Mouse (Mus musculus): ENCODE data around the gene Ahcyl2. TPM values are rescaled to one million over a fixed set of nuclear protein-coding genes. Genes with fewer than 3 reads are reported as not detected.

Ahcyl2 gene
- polyA plus RNA-seq, 1 experiment from 2014 or later: 18.0 TPM

- Histone ChIP-seq H3K4me1 (no peaks in the 10 kb centered on the region), H3K9me3 (no peaks in the 10 kb centered on the region), H3K36me3 (no peaks in the 10 kb centered on the region), H3K9ac (replicated peaks) (no peak overlapping the region), H3K4me2 (replicated peaks) (no peak overlapping the region), H3K27me3 (no peaks in the 10 kb centered on the region), H3K4me3 (no peak overlapping the region), H3K27ac (replicated peaks) (no peak overlapping the region)
- WGBS: 87% methylated on average over 6 of the region's 6 CpGs
- ATAC-seq (ENCODE audit: low FRiP score, low read depth): no peak
Measured at GRCm38 (mm10) chr6:29930665-29931064, 162.9 kb downstream of the Ahcyl2 start.

GRCm38 (mm10) chr6:29931181-29931580 lies 163.4 kb downstream of the Ahcyl2 start:
- ATAC-seq (ENCODE audit: low FRiP score, low read depth): no peak
- no peaks in the 10 kb centered on the region for H3K36me3 ChIP-seq
- H3K27ac ChIP-seq (replicated peaks): no peak overlapping the region
- H3K4me2 ChIP-seq (replicated peaks): no peak overlapping the region
- H3K27me3 ChIP-seq: no peaks in the 10 kb centered on the region
- no peak overlapping the region for H3K4me3 ChIP-seq
- H3K4me1 ChIP-seq: no peaks in the 10 kb centered on the region
- H3K9me3 ChIP-seq: no peaks in the 10 kb centered on the region
- H3K9ac ChIP-seq (replicated peaks): no peak overlapping the region
- 84% methylated on average over 4 of the region's 4 CpGs for WGBS

- no peak overlapping the region for H3K9ac ChIP-seq (replicated peaks)
- no peaks in the 10 kb centered on the region for H3K9me3 ChIP-seq
- 89% methylated on average over 1 of the region's 1 CpGs for WGBS
- no peak overlapping the region for H3K27ac ChIP-seq (replicated peaks)
- H3K4me3 ChIP-seq: no peak overlapping the region
- H3K36me3 ChIP-seq: no peaks in the 10 kb centered on the region
- H3K4me1 ChIP-seq: no peaks in the 10 kb centered on the region
- H3K4me2 ChIP-seq (replicated peaks): no peak overlapping the region
- H3K27me3 ChIP-seq: no peaks in the 10 kb centered on the region
- no peak for ATAC-seq (ENCODE audit: low FRiP score, low read depth)
Measured at GRCm38 (mm10) chr6:29935741-29936140, 167.9 kb downstream of the Ahcyl2 start.

GRCm38 (mm10) chr6:29940428-29940827 lies 172.6 kb downstream of the Ahcyl2 start:
- no peak for ATAC-seq (ENCODE audit: low FRiP score, low read depth)
- H3K4me2 ChIP-seq (replicated peaks): no peak overlapping the region
- no peaks in the 10 kb centered on the region for H3K4me1 ChIP-seq
- WGBS: 88% methylated on average over 4 of the region's 4 CpGs
- no peak overlapping the region for H3K4me3 ChIP-seq
- no peak overlapping the region for H3K27ac ChIP-seq (replicated peaks)
- H3K9ac ChIP-seq (replicated peaks): no peak overlapping the region
- H3K36me3 ChIP-seq: no peaks in the 10 kb centered on the region
- no peaks in the 10 kb centered on the region for H3K27me3 ChIP-seq
- no peaks in the 10 kb centered on the region for H3K9me3 ChIP-seq

- ATAC-seq (ENCODE audit: low FRiP score, low read depth): no peak
- Histone ChIP-seq H3K9me3 (no peaks in the 10 kb centered on the region), H3K27ac (replicated peaks) (no peak overlapping the region), H3K4me2 (replicated peaks) (no peak overlapping the region), H3K36me3 (no peaks in the 10 kb centered on the region), H3K27me3 (no peaks in the 10 kb centered on the region), H3K9ac (replicated peaks) (no peak overlapping the region), H3K4me1 (no peaks in the 10 kb centered on the region), H3K4me3 (no peak overlapping the region)
- WGBS: 86% methylated on average over 2 of the region's 2 CpGs
Measured at GRCm38 (mm10) chr6:29941036-29941435, 173.2 kb downstream of the Ahcyl2 start.

- ATAC-seq (ENCODE audit: low FRiP score, low read depth): no peak
- H3K4me3 ChIP-seq: no peak overlapping the region
- H3K4me2 ChIP-seq (replicated peaks): no peak overlapping the region
- H3K27me3 ChIP-seq: no peaks in the 10 kb centered on the region
- 64% methylated on average over 1 of the region's 1 CpGs for WGBS
- no peaks in the 10 kb centered on the region for H3K36me3 ChIP-seq
- no peaks in the 10 kb centered on the region for H3K9me3 ChIP-seq
- H3K4me1 ChIP-seq: no peaks in the 10 kb centered on the region
- no peak overlapping the region for H3K9ac ChIP-seq (replicated peaks)
- no peak overlapping the region for H3K27ac ChIP-seq (replicated peaks)
Measured at GRCm38 (mm10) chr6:29944465-29944864, 176.7 kb downstream of the Ahcyl2 start.

GRCm38 (mm10) chr6:29946568-29946967 lies 178.8 kb downstream of the Ahcyl2 start:
- Histone ChIP-seq H3K4me3 (no peak overlapping the region), H3K9ac (replicated peaks) (no peak overlapping the region), H3K9me3 (no peaks in the 10 kb centered on the region), H3K36me3 (no peaks in the 10 kb centered on the region), H3K4me1 (no peaks in the 10 kb centered on the region), H3K27ac (replicated peaks) (no peak overlapping the region), H3K27me3 (no peaks in the 10 kb centered on the region), H3K4me2 (replicated peaks) (no peak overlapping the region)
- WGBS: 87% methylated on average over 2 of the region's 2 CpGs
- no peak for ATAC-seq (ENCODE audit: low FRiP score, low read depth)

GRCm38 (mm10) chr6:29947823-29948222 lies 180.0 kb downstream of the Ahcyl2 start:
- Histone ChIP-seq H3K9me3 (no peaks in the 10 kb centered on the region), H3K27me3 (no peaks in the 10 kb centered on the region), H3K4me2 (replicated peaks) (no peak overlapping the region), H3K27ac (replicated peaks) (no peak overlapping the region), H3K4me1 (no peaks in the 10 kb centered on the region), H3K9ac (replicated peaks) (no peak overlapping the region), H3K4me3 (no peak overlapping the region), H3K36me3 (no peaks in the 10 kb centered on the region)
- ATAC-seq (ENCODE audit: low FRiP score, low read depth): no peak
- WGBS: 76% methylated on average over 6 of the region's 6 CpGs

- H3K9me3 ChIP-seq: no peaks in the 10 kb centered on the region
- H3K4me2 ChIP-seq (replicated peaks): no peak overlapping the region
- 94% methylated on average over 4 of the region's 4 CpGs for WGBS
- no peak overlapping the region for H3K27ac ChIP-seq (replicated peaks)
- no peak overlapping the region for H3K9ac ChIP-seq (replicated peaks)
- H3K4me3 ChIP-seq: no peak overlapping the region
- no peak for ATAC-seq (ENCODE audit: low FRiP score, low read depth)
- H3K36me3 ChIP-seq: no peaks in the 10 kb centered on the region
- H3K4me1 ChIP-seq: no peaks in the 10 kb centered on the region
- H3K27me3 ChIP-seq: no peaks in the 10 kb centered on the region
Measured at GRCm38 (mm10) chr6:29956749-29957148, 188.9 kb downstream of the Ahcyl2 start.

GRCm38 (mm10) chr6:29958669-29959068 lies 190.9 kb downstream of the Ahcyl2 start:
- Histone ChIP-seq H3K4me3 (no peak overlapping the region), H3K27me3 (no peaks in the 10 kb centered on the region), H3K9me3 (no peaks in the 10 kb centered on the region), H3K4me1 (no peaks in the 10 kb centered on the region), H3K36me3 (no peaks in the 10 kb centered on the region), H3K4me2 (replicated peaks) (no peak overlapping the region), H3K27ac (replicated peaks) (no peak overlapping the region), H3K9ac (replicated peaks) (no peak overlapping the region)
- 73% methylated on average over 3 of the region's 3 CpGs for WGBS
- ATAC-seq (ENCODE audit: low FRiP score, low read depth): no peak

GRCm38 (mm10) chr6:29961081-29961480 lies 193.3 kb downstream of the Ahcyl2 start:
- no peaks in the 10 kb centered on the region for H3K36me3 ChIP-seq
- ATAC-seq (ENCODE audit: low FRiP score, low read depth): no peak
- no peak overlapping the region for H3K4me2 ChIP-seq (replicated peaks)
- no peaks in the 10 kb centered on the region for H3K9me3 ChIP-seq
- H3K9ac ChIP-seq (replicated peaks): no peak overlapping the region
- H3K27me3 ChIP-seq: no peaks in the 10 kb centered on the region
- no peak overlapping the region for H3K27ac ChIP-seq (replicated peaks)
- no peaks in the 10 kb centered on the region for H3K4me1 ChIP-seq
- WGBS: 92% methylated on average over 6 of the region's 6 CpGs
- no peak overlapping the region for H3K4me3 ChIP-seq

Measured in midbrain, embryonic 12.5 days (tissue).